Mouse (Mus musculus) myocyte (in vitro differentiated cells): Measurements from ENCODE around the gene Tmem72. TPM values are rescaled to one million over a fixed set of nuclear protein-coding genes. Genes with fewer than 3 reads are reported as not detected.

ENCODE experiments used
- H3K27me3 ChIP-seq: one replicate; pipeline ENCODE4 v1.6.1; 2011; ENCODE audit not compliant: control insufficient read depth, insufficient read depth, insufficient read length
- H3K36me3 ChIP-seq: one replicate; pipeline ENCODE4 v1.6.1; 2011; ENCODE audit not compliant: control insufficient read depth, insufficient read depth
- H3K4me2 ChIP-seq: one replicate; pipeline ENCODE4 v1.6.1; 2011; ENCODE audit warnings: low read depth, control low read depth
- H3K4me3 ChIP-seq: one replicate; pipeline ENCODE4 v1.5.1; 2011; ENCODE audit warnings: mild to moderate bottlenecking, control low read depth, moderate library complexity
- H3K79me2 ChIP-seq: one replicate; pipeline ENCODE4 v1.6.1; 2011; ENCODE audit not compliant: control insufficient read depth, insufficient read depth
- H3ac ChIP-seq: one replicate; pipeline ENCODE4 v1.6.1; 2011; ENCODE audit not compliant: control insufficient read depth, insufficient read length
- CEBPB ChIP-seq: IDR thresholded peaks from 2 replicates; pipeline ENCODE4 v1.6.1; 2011; ENCODE audit warnings: mild to moderate bottlenecking, moderate library complexity; ENCODE audit not compliant: poor library complexity, insufficient read depth, severe bottlenecking
- E2F4 ChIP-seq: IDR thresholded peaks from one replicate; pipeline ENCODE4 v1.6.1; 2011; ENCODE audit warnings: mild to moderate bottlenecking, control low read depth, moderate library complexity; ENCODE audit not compliant: insufficient read depth
- MAX ChIP-seq: IDR thresholded peaks from one replicate; pipeline ENCODE4 v1.6.1; 2011; ENCODE audit warnings: low read depth, mild to moderate bottlenecking, control low read depth
- MYOD1 ChIP-seq, 3 experiments: IDR thresholded peaks; one replicate each; pipeline ENCODE4 v1.6.1; 2011; ENCODE audit warnings: control low read depth in 2 of 3, low read depth in 2 of 3, mild to moderate bottlenecking in 2 of 3, moderate library complexity in 1 of 3; ENCODE audit not compliant: insufficient read length in 2 of 3, control insufficient read depth in 1 of 3
- MYOG ChIP-seq, 3 experiments: IDR thresholded peaks; one replicate each; pipeline ENCODE4 v1.6.1; 2011; ENCODE audit warnings: control low read depth in 2 of 3, low read depth in 2 of 3, mild to moderate bottlenecking in 2 of 3; ENCODE audit not compliant: insufficient read length in 2 of 3, control insufficient read depth in 1 of 3, insufficient read depth in 1 of 3
- POLR2A ChIP-seq: IDR thresholded peaks from one replicate; pipeline ENCODE4 v1.6.1; 2011; ENCODE audit warnings: low read depth, mild to moderate bottlenecking, control low read depth, moderate library complexity; ENCODE audit not compliant: insufficient read length
- POLR2AphosphoS2 ChIP-seq: IDR thresholded peaks from one replicate; pipeline ENCODE4 v1.6.1; 2011; ENCODE audit warnings: low read depth, control low read depth; ENCODE audit not compliant: insufficient read length
- REST ChIP-seq: IDR thresholded peaks from one replicate; pipeline ENCODE4 v1.6.1; 2011; ENCODE audit warnings: mild to moderate bottlenecking, control low read depth, moderate library complexity; ENCODE audit not compliant: insufficient read depth, insufficient read length
- SRF ChIP-seq: IDR thresholded peaks from one replicate; pipeline ENCODE4 v1.6.1; 2011; ENCODE audit warnings: low read depth; ENCODE audit not compliant: control insufficient read depth, insufficient read length
- TCF12 ChIP-seq: IDR thresholded peaks from one replicate; pipeline ENCODE4 v1.6.1; 2011; ENCODE audit warnings: mild to moderate bottlenecking, control low read depth; ENCODE audit not compliant: poor library complexity, insufficient read depth, severe bottlenecking
- TCF3 ChIP-seq: IDR thresholded peaks from one replicate; pipeline ENCODE4 v1.6.1; 2011; ENCODE audit warnings: low read depth, control low read depth; ENCODE audit not compliant: insufficient read length
- USF1 ChIP-seq: IDR thresholded peaks from one replicate; pipeline ENCODE4 v1.6.1; 2011; ENCODE audit warnings: low read depth, mild to moderate bottlenecking, control low read depth, moderate library complexity
- polyA plus RNA-seq: library from polyadenylated mRNA; unstranded; fragments of >200 nt; fragmentation: generic; extraction: Trizol; gene quantifications from one replicate; pipeline ENCODE4 v1.2.1, GENCODE M21; 2012; ENCODE audit warnings: missing spikeins

Tmem72 gene
- polyA plus RNA-seq, 1 experiment: 0.04 TPM

DNA sequence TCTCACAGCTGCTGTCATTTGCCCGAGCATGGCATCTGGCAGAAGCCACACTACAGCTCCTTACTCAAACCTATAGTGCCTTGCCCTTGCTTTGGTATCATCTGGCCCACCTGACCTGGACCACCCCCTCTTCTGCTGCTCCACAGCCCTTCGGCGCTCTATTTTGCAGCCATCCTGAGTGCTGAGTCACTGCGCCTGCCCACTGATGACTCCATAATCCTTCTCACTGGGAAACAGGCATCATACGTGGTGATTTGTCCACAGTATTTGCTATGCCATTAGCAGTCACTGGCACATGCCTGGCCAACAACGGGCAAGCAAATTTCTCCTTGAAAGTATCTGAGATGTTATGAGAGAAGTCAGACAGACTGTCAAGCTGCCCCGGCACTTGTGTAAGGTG lies 66.9 kb downstream of the Tmem72 start:
- no peaks in the 10 kb centered on the region for H3K27me3 ChIP-seq
- H3K36me3 ChIP-seq: no peaks in the 10 kb centered on the region
- H3ac ChIP-seq: no peak overlapping the region
- TF ChIP-seq SRF (no peak), CEBPB (no peak), MYOG (IDR thresholded peaks at IDR 0.05; ENCODE audit: control insufficient read depth in 1 of 3, insufficient read depth in 1 of 3, insufficient read length in 2 of 3, low read depth in 2 of 3) (no peak), MAX (no peak), TCF3 (no peak), E2F4 (no peak), REST (no peak), MYOD1 (IDR thresholded peaks at IDR 0.05; ENCODE audit: control insufficient read depth in 1 of 3, insufficient read length in 2 of 3, low read depth in 2 of 3) (no peak), POLR2AphosphoS2 (no peak), USF1 (no peak)
- no peaks in the 10 kb centered on the region for H3K79me2 ChIP-seq
- H3K4me3 ChIP-seq: no peak overlapping the region
- peak overlapping the region; percentile 79 for H3K4me2 ChIP-seq

DNA sequence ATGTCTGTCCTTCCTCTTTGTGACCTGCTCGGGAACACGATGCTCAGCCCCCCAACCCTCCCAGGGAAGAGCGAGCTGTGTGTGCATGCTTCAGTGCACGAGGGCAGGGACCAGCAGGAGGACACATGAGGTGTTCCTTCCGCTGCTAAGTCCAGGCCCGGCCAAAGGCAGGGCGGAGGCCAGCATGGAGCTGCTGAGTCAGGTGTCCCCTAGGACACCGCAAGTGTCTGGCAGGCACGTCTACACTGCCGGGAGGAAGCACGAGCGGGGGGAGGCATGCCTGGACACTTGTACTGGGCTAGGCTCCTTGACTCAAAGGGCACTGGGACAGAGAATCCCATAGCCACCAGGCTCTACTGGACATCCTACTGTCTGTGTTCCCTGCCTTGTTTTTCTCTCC lies 69.0 kb downstream of the Tmem72 start:
- H3K36me3 ChIP-seq: no peaks in the 10 kb centered on the region
- H3ac ChIP-seq: no peak overlapping the region
- H3K4me2 ChIP-seq: no peak overlapping the region
- H3K4me3 ChIP-seq: no peak overlapping the region
- H3K27me3 ChIP-seq: no peaks in the 10 kb centered on the region
- H3K79me2 ChIP-seq: no peaks in the 10 kb centered on the region
- TF ChIP-seq POLR2AphosphoS2: no peak
- no peak for TF ChIP-seq SRF
- TF ChIP-seq MAX: no peak
- no peak for TF ChIP-seq TCF3
- TF ChIP-seq MYOD1 (IDR thresholded peaks at IDR 0.05; ENCODE audit: control insufficient read depth in 1 of 3, insufficient read length in 2 of 3, low read depth in 2 of 3): no peak
- no peak for TF ChIP-seq CEBPB
- TF ChIP-seq MYOG (IDR thresholded peaks at IDR 0.05; ENCODE audit: control insufficient read depth in 1 of 3, insufficient read depth in 1 of 3, insufficient read length in 2 of 3, low read depth in 2 of 3): no peak
- no peak for TF ChIP-seq E2F4
- no peak for TF ChIP-seq POLR2A
- TF ChIP-seq TCF12: no peak
- no peak for TF ChIP-seq REST
- no peak for TF ChIP-seq USF1

GRCm38 (mm10) chr6:116644335-116644734 lies 72.4 kb downstream of the Tmem72 start:
- peak overlapping the region; percentile 54 for H3K4me2 ChIP-seq
- no peak overlapping the region for H3K4me3 ChIP-seq
- H3K36me3 ChIP-seq: no peaks in the 10 kb centered on the region
- no peaks in the 10 kb centered on the region for H3K79me2 ChIP-seq
- TF ChIP-seq CEBPB (0 out of 2 replicates have a peak, but pooled peaks have one; percentile 8), E2F4 (no peak), USF1 (no peak), POLR2A (no peak), SRF (peak; percentile 17), MYOD1 (IDR thresholded peaks at IDR 0.05; ENCODE audit: control insufficient read depth in 1 of 3, insufficient read length in 2 of 3, low read depth in 2 of 3) (peak in 1 of 3 experiments; percentile 53), MAX (no peak), MYOG (IDR thresholded peaks at IDR 0.05; ENCODE audit: control insufficient read depth in 1 of 3, insufficient read depth in 1 of 3, insufficient read length in 2 of 3, low read depth in 2 of 3) (peak in 1 of 3 experiments; percentile 34), REST (no peak)
- no peak overlapping the region for H3ac ChIP-seq
- H3K27me3 ChIP-seq: no peaks in the 10 kb centered on the region

GRCm38 (mm10) chr6:116643881-116644280 lies 72.8 kb downstream of the Tmem72 start:
- TF ChIP-seq CEBPB (no peak), SRF (no peak), USF1 (no peak), POLR2AphosphoS2 (no peak), TCF12 (no peak), POLR2A (no peak), REST (no peak), MYOD1 (IDR thresholded peaks at IDR 0.05; ENCODE audit: control insufficient read depth in 1 of 3, insufficient read length in 2 of 3, low read depth in 2 of 3) (no peak), MAX (no peak), E2F4 (no peak), MYOG (IDR thresholded peaks at IDR 0.05; ENCODE audit: control insufficient read depth in 1 of 3, insufficient read depth in 1 of 3, insufficient read length in 2 of 3, low read depth in 2 of 3) (no peak), TCF3 (no peak)
- no peak overlapping the region for H3K4me3 ChIP-seq
- H3K27me3 ChIP-seq: no peaks in the 10 kb centered on the region
- H3K36me3 ChIP-seq: no peaks in the 10 kb centered on the region
- H3K79me2 ChIP-seq: no peaks in the 10 kb centered on the region
- H3K4me2 ChIP-seq: peak overlapping the region; percentile 54
- no peak overlapping the region for H3ac ChIP-seq

DNA sequence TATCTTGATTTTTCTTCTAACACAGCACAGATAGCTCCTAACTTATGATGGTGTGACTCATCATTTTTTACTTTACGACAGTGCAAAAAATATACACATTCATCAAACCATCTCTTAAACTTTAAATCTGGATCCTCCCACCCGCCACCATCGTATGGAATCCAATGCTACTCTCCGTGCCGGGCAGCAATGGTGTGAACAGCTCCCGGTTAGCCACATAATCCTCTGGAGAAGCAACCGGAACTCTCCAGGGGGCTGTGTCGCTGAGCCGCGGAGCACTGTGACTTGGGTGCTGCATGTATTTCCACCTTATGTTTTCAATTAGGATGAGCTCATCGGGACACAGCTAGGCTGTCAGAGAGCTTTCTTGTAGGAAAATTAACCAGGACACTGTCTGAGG lies 73.8 kb downstream of the Tmem72 start:
- Histone ChIP-seq H3K79me2 (no peaks in the 10 kb centered on the region), H3K27me3 (no peaks in the 10 kb centered on the region), H3ac (no peak overlapping the region), H3K4me3 (no peak overlapping the region), H3K36me3 (no peaks in the 10 kb centered on the region), H3K4me2 (peak overlapping the region; percentile 54)
- TF ChIP-seq MYOG (IDR thresholded peaks at IDR 0.05; ENCODE audit: control insufficient read depth in 1 of 3, insufficient read depth in 1 of 3, insufficient read length in 2 of 3, low read depth in 2 of 3) (no peak), SRF (no peak), REST (no peak), POLR2AphosphoS2 (no peak), MYOD1 (IDR thresholded peaks at IDR 0.05; ENCODE audit: control insufficient read depth in 1 of 3, insufficient read length in 2 of 3, low read depth in 2 of 3) (peak in 1 of 3 experiments; percentile 18), TCF3 (no peak), POLR2A (no peak), CEBPB (no peak)
